Mouse (Mus musculus): Measurements from ENCODE around the gene Adarb1. TPM values are rescaled to one million over a fixed set of nuclear protein-coding genes. Genes with fewer than 3 reads are reported as not detected.

The Adarb1 gene
- total and polyA plus RNA-seq, 3 experiments, result 11.4 to 17.2 (median 17.1) TPM

GRCm38 (mm10) chr10:77300237-77300933 lies 117.7 kb downstream of the Adarb1 start:
- Histone ChIP-seq H3K4me3 (no peak overlapping the region), H3K27me3 (ENCODE audit: control insufficient read depth, insufficient read depth, low read length) (no peaks in the 10 kb centered on the region), H3K27ac (no peak overlapping the region), H3K36me3 (ENCODE audit: control insufficient read depth, insufficient read depth, low read length) (no peaks in the 10 kb centered on the region), H3K79me2 (replicated peaks; ENCODE audit: control insufficient read depth, insufficient read depth, low read length) (no peaks in the 10 kb centered on the region), H3K4me1 (ENCODE audit: control insufficient read depth, insufficient read depth, low read length) (no peaks in the 10 kb centered on the region), H3K9ac (ENCODE audit: low read depth, low read length) (no peak overlapping the region)
- no peak for TF ChIP-seq CTCF (IDR thresholded peaks at IDR 0.05)
- TF ChIP-seq EP300 (IDR thresholded peaks at IDR 0.05; ENCODE audit: insufficient read depth, low read depth, low read length), result no peak
- TF ChIP-seq POLR2A (IDR thresholded peaks at IDR 0.05; ENCODE audit: insufficient read depth, low read depth, low read length), result no peak
- intact Hi-C loops (cut with DNase I), result loop anchor here (5.0 kb wide), 1 partner anchor 52 kb away; no protein-coding TSS in a partner anchor
- 74% methylated on average over 8 of the region's 8 CpGs for WGBS
- no peak for DNase-seq

DNA sequence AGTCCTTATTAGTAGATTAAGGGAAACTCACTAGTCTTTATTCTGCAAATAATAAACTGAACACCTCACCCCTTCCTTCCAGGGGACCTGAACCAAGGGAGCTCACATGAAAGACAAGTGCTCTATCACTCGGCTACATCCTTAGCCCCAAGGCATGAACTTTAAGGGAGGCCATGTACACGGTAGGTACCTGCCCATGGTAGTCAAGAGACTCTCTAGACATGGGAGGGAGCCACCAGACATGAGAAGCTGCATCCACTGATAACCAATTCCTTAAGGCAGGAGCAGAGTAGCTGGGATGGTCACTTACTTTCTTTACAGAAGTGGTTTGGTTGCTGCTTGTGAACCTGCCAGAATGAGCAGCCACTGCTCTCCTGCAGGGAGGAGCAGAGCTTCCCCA lies 118.9 kb downstream of the Adarb1 start:
- no peak for DNase-seq
- H3K79me2 ChIP-seq (replicated peaks; ENCODE audit: control insufficient read depth, insufficient read depth, low read length), result no peaks in the 10 kb centered on the region
- H3K27me3 ChIP-seq (ENCODE audit: control insufficient read depth, insufficient read depth, low read length), result no peaks in the 10 kb centered on the region
- H3K4me3 ChIP-seq, result no peak overlapping the region
- no peak overlapping the region for H3K9ac ChIP-seq (ENCODE audit: low read depth, low read length)
- H3K4me1 ChIP-seq (ENCODE audit: control insufficient read depth, insufficient read depth, low read length), result no peaks in the 10 kb centered on the region
- TF ChIP-seq EP300 (IDR thresholded peaks at IDR 0.05; ENCODE audit: insufficient read depth, low read depth, low read length) (no peak), CTCF (IDR thresholded peaks at IDR 0.05) (no peak), POLR2A (IDR thresholded peaks at IDR 0.05; ENCODE audit: insufficient read depth, low read depth, low read length) (no peak)
- no peak overlapping the region for H3K27ac ChIP-seq
- no peaks in the 10 kb centered on the region for H3K36me3 ChIP-seq (ENCODE audit: control insufficient read depth, insufficient read depth, low read length)
- intact Hi-C loops (cut with DNase I), result no loop called here
- 80% methylated on average over 2 of the region's 2 CpGs for WGBS

GRCm38 (mm10) chr10:77298621-77299020 lies 119.4 kb downstream of the Adarb1 start:
- H3K27me3 ChIP-seq (ENCODE audit: control insufficient read depth, insufficient read depth, low read length), result no peaks in the 10 kb centered on the region
- WGBS, result 72% methylated on average over 8 of the region's 8 CpGs
- intact Hi-C loops (cut with DNase I), result no loop called here
- no peak for DNase-seq
- no peak overlapping the region for H3K27ac ChIP-seq
- no peak overlapping the region for H3K4me3 ChIP-seq
- no peaks in the 10 kb centered on the region for H3K79me2 ChIP-seq (replicated peaks; ENCODE audit: control insufficient read depth, insufficient read depth, low read length)
- H3K9ac ChIP-seq (ENCODE audit: low read depth, low read length), result no peak overlapping the region
- H3K4me1 ChIP-seq (ENCODE audit: control insufficient read depth, insufficient read depth, low read length), result no peaks in the 10 kb centered on the region
- no peaks in the 10 kb centered on the region for H3K36me3 ChIP-seq (ENCODE audit: control insufficient read depth, insufficient read depth, low read length)
- TF ChIP-seq EP300 (IDR thresholded peaks at IDR 0.05; ENCODE audit: insufficient read depth, low read depth, low read length) (no peak), CTCF (IDR thresholded peaks at IDR 0.05) (no peak), POLR2A (IDR thresholded peaks at IDR 0.05; ENCODE audit: insufficient read depth, low read depth, low read length) (no peak)

- DNase-seq, result peak in 1 of 2 experiments; percentile 23
- Histone ChIP-seq H3K4me1 (ENCODE audit: control insufficient read depth, insufficient read depth, low read length) (no peaks in the 10 kb centered on the region), H3K27me3 (ENCODE audit: control insufficient read depth, insufficient read depth, low read length) (no peaks in the 10 kb centered on the region), H3K9ac (ENCODE audit: low read depth, low read length) (no peak overlapping the region), H3K79me2 (replicated peaks; ENCODE audit: control insufficient read depth, insufficient read depth, low read length) (no peaks in the 10 kb centered on the region), H3K36me3 (ENCODE audit: control insufficient read depth, insufficient read depth, low read length) (no peaks in the 10 kb centered on the region), H3K4me3 (no peak overlapping the region), H3K27ac (no peak overlapping the region)
- intact Hi-C loops (cut with DNase I), result no loop called here
- TF ChIP-seq EP300 (IDR thresholded peaks at IDR 0.05; ENCODE audit: insufficient read depth, low read depth, low read length), result no peak
- no peak for TF ChIP-seq POLR2A (IDR thresholded peaks at IDR 0.05; ENCODE audit: insufficient read depth, low read depth, low read length)
- 81% methylated on average over 12 of the region's 12 CpGs for WGBS
Measured at GRCm38 (mm10) chr10:77294691-77295090, 123.4 kb downstream of the Adarb1 start.

DNA sequence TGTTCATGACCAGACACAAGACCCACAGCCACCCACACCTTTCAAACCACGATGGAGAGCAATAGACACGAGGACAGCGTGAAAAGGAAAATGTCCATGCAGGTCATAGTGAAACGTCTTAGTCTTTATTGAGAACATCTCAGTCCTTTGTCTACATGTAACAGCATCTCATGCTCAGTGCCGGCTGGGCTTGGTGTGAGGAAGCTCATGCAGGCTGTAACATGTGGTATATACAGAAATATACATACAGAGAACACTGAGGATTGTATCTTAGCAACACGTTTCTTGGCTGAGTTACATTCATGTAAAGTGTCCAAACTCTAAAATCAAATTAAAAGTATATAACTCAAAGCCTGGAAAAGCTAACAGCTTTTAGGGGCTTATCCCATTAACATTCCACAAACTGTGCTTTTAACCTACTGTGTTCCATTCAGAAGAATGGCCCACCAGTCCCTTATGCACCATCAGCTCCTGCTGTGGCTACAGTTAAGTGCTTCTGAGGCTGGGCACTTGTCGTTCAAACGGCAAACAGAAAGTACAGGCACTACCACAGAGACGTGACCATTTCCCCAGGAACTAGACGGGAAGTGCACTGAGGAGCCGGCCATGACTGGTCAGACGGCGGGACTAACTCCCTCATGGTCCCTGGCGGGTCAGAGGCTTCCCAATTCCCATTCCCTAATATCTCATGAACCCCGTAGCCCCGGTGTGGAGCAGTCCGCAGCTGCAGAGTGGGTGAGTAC lies 127.3 kb downstream of the Adarb1 start:
- no peak for DNase-seq
- Histone ChIP-seq H3K9ac (ENCODE audit: low read depth, low read length) (no peak overlapping the region), H3K27ac (no peak overlapping the region), H3K79me2 (replicated peaks; ENCODE audit: control insufficient read depth, insufficient read depth, low read length) (no peaks in the 10 kb centered on the region), H3K27me3 (ENCODE audit: control insufficient read depth, insufficient read depth, low read length) (no peaks in the 10 kb centered on the region), H3K4me1 (ENCODE audit: control insufficient read depth, insufficient read depth, low read length) (no peaks in the 10 kb centered on the region), H3K4me3 (no peak overlapping the region), H3K36me3 (ENCODE audit: control insufficient read depth, insufficient read depth, low read length) (peaks cover 2% of the 10 kb centered on the region; the same call in 1 of the 2 replicates)
- no peak for TF ChIP-seq CTCF (IDR thresholded peaks at IDR 0.05)
- TF ChIP-seq POLR2A (IDR thresholded peaks at IDR 0.05; ENCODE audit: insufficient read depth, low read depth, low read length), result no peak
- TF ChIP-seq EP300 (IDR thresholded peaks at IDR 0.05; ENCODE audit: insufficient read depth, low read depth, low read length), result no peak
- intact Hi-C loops (cut with DNase I), result no loop called here
- 69% methylated on average over 17 of the region's 17 CpGs for WGBS

GRCm38 (mm10) chr10:77289559-77289958 lies 128.5 kb downstream of the Adarb1 start:
- Histone ChIP-seq H3K9ac (ENCODE audit: low read depth, low read length) (no peak overlapping the region), H3K4me3 (no peak overlapping the region), H3K27ac (no peak overlapping the region), H3K36me3 (ENCODE audit: control insufficient read depth, insufficient read depth, low read length) (peaks cover 2% of the 10 kb centered on the region; the same call in 1 of the 2 replicates), H3K27me3 (ENCODE audit: control insufficient read depth, insufficient read depth, low read length) (no peaks in the 10 kb centered on the region), H3K79me2 (replicated peaks; ENCODE audit: control insufficient read depth, insufficient read depth, low read length) (no peaks in the 10 kb centered on the region), H3K4me1 (ENCODE audit: control insufficient read depth, insufficient read depth, low read length) (no peaks in the 10 kb centered on the region)
- WGBS, result 67% methylated on average over 8 of the region's 8 CpGs
- TF ChIP-seq EP300 (IDR thresholded peaks at IDR 0.05; ENCODE audit: insufficient read depth, low read depth, low read length) (no peak), CTCF (IDR thresholded peaks at IDR 0.05) (0 out of 2 replicates have a peak, but pooled peaks have one; percentile 4), POLR2A (IDR thresholded peaks at IDR 0.05; ENCODE audit: insufficient read depth, low read depth, low read length) (no peak)
- no peak for DNase-seq
- intact Hi-C loops (cut with DNase I), result no loop called here

Data from heart, adult 2 months (tissue).